Mouse (Mus musculus) thymus, adult 18-20 months (tissue): ENCODE results near the gene Vav3.
A peak's percentile ranks its signal among the peaks of the same experiment; 100 is the strongest.

ENCODE experiments used
- DNase-seq, 2 experiments: peaks; one replicate each; pipeline ENCODE4 v3.0.0; 2022; ENCODE audit warnings: mixed read lengths in 2 of 2

Vav3 gene

DNA sequence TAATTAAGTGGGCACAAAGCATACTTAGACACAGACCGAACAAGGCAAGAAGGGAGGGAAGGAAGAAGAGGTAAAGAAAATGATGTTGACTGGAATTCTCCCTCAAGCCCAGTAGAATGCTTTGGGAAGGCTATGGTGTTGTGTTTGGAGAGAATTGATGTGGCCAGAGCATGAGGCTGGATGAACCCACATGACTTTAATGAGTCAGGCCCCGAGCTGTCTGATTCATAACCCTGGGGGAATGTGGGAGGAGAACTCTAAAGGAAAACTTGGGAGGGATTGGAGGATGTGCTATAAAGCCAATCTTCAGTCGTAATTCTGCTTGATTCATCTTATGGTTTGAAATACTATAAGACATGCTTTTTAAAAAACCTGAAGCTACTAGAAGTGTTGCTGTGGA, 175.0 kb downstream of the Vav3 start:
- no peak for DNase-seq

- no peak for DNase-seq
These were observed 175.9 kb downstream of the Vav3 start for GRCm38 (mm10) chr3:109516372-109516771.

- DNase-seq = no peak
These were observed 181.7 kb downstream of the Vav3 start for GRCm38 (mm10) chr3:109522115-109522514.

GRCm38 (mm10) chr3:109525825-109526224, 185.4 kb downstream of the Vav3 start:
- DNase-seq = no peak

DNA sequence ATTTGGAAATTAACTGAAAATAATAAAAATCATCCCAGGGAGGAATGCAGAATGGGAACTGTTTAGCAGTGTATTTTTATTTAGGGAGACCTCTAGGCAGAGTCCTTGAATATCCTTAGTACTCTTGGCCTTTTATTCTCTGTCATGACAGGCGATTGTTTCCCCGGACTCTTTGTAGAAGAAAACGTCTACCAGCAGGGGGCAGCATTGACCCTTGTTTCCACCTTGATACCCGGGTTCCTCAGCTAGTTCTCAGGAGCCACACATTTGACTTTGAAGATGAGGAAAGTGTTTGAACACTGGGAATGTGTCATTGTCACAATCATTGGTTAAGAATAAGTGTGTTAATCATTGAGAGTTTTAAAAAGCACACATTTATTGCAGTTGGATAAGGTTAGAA, 185.8 kb downstream of the Vav3 start:
- DNase-seq = peak; percentile 13 to 26

DNA sequence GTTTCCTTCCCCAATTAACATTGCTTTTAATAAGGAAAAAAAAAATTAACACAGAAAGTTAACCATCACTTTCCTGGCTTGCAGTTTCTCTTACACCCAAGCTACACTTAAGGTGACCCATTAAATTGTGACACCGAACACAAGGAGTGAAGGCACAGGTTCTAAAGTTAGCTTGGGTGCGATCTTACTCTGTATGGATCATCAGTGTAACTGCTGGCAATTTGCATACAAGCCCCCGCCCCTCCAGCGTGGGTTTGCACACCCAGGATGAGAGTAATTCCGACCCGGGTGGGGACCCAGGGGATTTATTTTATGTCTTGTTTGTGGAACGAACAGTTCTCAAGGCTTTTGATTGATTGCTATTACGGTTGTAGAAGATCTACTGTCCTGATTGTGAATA, 186.2 kb downstream of the Vav3 start:
- DNase-seq = no peak

- no peak for DNase-seq
These were observed 188.2 kb downstream of the Vav3 start for GRCm38 (mm10) chr3:109528688-109529087.

DNA sequence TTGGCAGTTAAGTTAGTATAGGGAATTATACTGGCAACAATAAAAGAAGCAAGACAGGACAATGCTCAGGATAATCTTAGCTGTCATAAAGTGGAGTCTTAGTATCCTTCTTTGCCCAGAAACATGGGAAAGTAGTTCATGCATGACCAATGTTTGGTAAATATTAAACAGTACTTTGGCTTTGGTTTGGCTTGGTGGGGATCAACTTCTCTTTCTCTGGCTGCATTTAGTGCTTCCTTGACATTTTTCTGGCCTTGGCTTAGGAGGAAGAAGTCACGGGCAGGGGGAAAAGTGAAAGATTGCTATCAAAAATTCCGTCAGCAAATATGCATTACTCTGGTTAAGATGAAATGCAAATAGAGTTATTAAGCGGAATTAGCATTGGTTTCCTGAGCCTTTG, 197.2 kb downstream of the Vav3 start:
- no peak for DNase-seq

GRCm38 (mm10) chr3:109540009-109540408, 199.6 kb downstream of the Vav3 start:
- DNase-seq = no peak

- DNase-seq = no peak
These were observed 204.2 kb downstream of the Vav3 start for GRCm38 (mm10) chr3:109544476-109545221.

DNA sequence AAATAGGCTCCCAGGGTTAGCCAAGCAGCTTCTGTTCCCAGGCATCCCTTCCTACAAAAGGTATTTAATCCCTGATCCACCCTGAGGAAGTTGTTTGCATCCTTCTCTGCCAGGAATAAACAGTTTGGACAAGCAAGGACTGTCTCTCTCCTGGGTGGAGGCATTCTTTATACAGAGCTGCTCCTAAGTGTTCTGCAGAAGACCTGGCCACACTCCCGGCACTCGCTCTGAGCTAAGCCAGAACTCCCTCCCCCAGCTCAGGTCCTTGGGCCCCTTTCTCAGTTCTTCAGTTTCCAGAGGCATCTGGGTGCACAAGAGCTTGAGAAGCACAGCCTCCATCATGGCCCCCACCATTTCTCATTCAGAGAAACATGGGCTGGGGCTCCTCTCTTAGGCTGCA, 216.9 kb downstream of the Vav3 start:
- DNase-seq = no peak

GRCm38 (mm10) chr3:109561295-109561694, 220.8 kb downstream of the Vav3 start:
- DNase-seq = no peak

GRCm38 (mm10) chr3:109561776-109562175, 221.3 kb downstream of the Vav3 start:
- no peak for DNase-seq

- no peak for DNase-seq
These were observed 221.8 kb downstream of the Vav3 start for GRCm38 (mm10) chr3:109562268-109562667.

GRCm38 (mm10) chr3:109564443-109564842, 224.0 kb downstream of the Vav3 start:
- DNase-seq = no peak

- DNase-seq = no peak
These were observed 228.3 kb downstream of the Vav3 start for GRCm38 (mm10) chr3:109568542-109569265.

DNA sequence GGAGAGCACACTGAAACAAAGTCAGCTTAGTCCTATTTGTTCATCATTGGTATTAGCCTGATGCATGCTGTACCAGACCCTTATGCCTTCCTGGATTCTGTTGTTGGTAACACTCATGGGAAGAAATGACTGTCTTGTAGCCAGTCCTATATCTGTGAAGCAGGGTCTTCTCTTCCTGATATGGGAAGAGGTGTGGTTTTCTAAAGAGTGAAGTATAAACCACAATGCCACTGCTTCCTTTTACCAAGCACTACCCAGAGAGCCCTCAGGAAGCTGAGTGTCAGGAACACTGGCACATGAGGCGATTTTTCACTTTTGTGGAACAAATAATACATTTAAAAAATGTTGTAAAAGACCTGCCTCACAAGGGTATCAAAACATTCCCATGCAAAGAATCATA, 231.0 kb downstream of the Vav3 start:
- no peak for DNase-seq

DNA sequence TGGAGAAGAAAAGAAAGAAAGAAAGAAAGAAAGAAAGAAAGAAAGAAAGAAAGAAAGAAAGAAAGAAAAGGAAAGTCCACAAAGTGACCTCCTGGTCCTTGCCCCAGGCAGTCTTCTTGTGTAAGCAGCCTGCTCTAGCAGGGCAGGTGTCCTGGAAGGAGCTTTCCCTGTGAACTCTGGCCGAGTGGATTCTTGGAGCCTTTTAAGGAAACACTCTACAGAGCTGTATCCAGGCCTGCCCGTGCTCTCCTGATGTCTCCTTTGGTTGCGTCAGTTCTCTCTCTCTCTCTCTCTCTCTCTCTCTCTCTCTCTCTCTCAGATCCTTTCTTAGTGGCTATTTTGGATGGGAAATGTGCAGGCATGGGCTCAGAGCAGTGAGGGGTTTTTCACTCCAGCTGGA, 232.4 kb downstream of the Vav3 start:
- DNase-seq = no peak

DNA sequence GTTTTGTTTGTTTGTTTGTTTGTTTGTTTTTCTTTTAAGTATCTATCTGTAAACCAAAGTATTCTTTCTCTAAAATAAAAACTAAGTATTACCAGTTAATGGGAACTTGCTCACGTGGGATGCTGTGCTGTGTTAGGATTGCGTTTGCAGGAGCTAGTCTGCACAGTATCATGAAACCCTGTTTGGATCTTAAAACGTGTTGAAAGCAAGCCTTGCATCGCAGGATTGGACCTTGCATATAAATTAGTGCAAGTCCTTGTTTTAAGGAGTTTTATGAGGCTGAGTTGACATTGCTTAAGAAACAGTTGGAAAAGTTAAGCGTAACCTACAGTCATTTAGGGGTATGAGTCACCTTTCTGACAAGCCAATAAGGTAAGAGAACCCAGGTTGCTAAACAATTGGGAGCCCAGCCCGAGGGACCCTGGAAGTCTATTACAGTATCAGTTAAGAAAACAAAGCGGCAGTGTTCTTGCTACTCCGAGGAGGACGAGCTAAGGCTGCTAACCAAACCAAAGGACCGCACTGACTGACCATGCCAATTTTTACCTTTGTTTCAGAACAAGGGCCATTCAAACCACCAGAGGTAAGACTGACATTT, 233.2 kb downstream of the Vav3 start:
- DNase-seq = no peak

DNA sequence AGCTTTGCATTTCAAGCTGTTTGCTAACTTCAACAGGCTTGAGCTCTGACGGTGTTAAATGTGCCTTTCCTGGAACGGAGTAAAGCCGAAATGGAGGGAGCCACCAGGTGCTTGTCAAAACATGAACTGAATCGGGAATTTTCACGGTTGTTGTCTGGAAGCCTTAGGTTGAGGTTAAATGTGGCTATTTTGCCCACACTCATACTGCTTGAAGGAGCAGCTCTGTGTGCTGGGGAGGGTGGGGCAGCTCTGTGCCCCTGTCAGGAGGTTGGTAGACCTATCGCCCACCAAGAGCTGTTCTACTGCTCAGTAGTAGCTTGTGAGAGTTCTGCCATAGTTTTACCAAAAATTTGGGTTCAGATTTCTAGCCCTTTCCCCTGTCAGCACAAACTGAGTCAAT, 233.7 kb downstream of the Vav3 start:
- DNase-seq = no peak

DNA sequence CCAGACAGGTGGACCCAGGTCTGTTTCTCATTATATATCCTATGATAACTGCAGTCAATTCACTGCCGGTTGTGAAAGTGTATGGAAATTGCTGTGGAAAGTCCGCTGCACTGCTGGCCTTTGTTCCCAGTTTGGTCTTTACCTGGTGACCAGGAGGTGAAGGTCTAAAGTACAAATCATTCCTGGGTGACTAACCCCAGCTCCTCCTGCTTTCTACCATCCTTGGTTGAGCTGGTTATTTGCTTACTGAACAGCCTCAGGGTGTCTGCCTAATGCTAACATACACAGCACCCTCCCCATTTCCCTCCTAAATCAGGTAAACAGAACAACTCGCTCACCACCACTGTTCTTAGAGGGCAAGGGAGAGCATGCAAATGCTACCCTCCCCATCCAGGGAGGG, 237.9 kb downstream of the Vav3 start:
- DNase-seq = no peak

DNA sequence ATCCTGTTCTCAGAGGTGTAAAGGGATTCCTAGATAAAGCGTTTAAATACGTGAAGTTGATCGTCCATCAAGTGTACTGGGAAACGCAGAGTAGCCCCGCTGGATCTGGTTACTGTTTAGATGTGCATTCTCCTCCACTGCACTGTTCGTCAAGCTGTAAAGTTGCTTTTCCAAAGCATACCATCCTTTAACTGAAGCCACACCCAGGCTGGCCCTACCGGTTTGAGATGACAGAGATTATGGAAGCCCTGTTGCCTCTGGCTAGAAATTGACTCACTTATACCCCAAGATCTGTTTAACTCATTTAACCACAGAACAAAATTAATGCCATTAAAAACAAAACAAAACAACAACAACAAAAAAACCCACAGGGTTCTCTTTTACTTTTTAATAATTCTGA, 238.5 kb downstream of the Vav3 start:
- DNase-seq = no peak

- DNase-seq = no peak
These were observed 245.5 kb downstream of the Vav3 start for GRCm38 (mm10) chr3:109585946-109586345.

GRCm38 (mm10) chr3:109592970-109593369, 252.5 kb downstream of the Vav3 start:
- no peak for DNase-seq
